Mouse (Mus musculus) heart, postnatal 0 days (tissue): ENCODE data around the gene Prl2c3.
"Not testable (repeated sequence)": the region's sequence is repeated elsewhere in the genome, so short reads cannot be mapped to it uniquely, and the experiment has no call there.

Experiments used
- CTCF ChIP-seq: IDR thresholded peaks from 2 replicates; pipeline ENCODE4 v1.5.1; 2016; ENCODE audit warnings: antibody characterized with exemption, control low read depth, low read depth
- EP300 ChIP-seq: IDR thresholded peaks from 2 replicates; pipeline ENCODE4 v1.6.1; 2016; ENCODE audit warnings: antibody characterized with exemption, low read depth

DNA sequence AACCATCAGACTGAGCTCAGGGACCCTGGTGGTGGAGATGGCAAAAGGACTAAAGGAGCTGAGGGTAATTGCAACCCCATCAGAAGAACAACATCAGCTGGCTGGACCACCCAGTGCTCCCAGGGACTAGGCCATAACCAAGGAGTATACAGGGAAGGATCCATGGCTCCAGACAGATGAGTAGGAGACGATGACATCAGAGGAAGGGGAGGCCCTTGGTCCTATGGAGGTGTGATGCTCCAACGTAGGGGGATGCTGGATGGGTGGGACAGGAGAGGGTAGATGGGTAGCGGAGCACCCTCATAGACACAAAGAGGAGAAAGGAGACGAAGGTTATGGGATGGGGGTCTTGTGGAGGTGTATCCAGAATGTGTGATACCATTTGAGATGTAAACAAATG is 48.4 kb upstream of the Prl2c3 start:
- TF ChIP-seq CTCF, EP300: not testable (repeated sequence)
